Mouse (Mus musculus) heart, adult 2 months (tissue): ENCODE results near the gene Myd88.

Experiments used
- CTCF ChIP-seq: fragments of 200-600 bp; IDR thresholded peaks from 2 replicates; pipeline ENCODE4 v1.8.1; 2022; ENCODE audit warnings: antibody characterized with exemption, mild to moderate bottlenecking, moderate library complexity
- POLR2A ChIP-seq: fragments of 200-500 bp; IDR thresholded peaks from 2 replicates; pipeline ENCODE4 v1.6.1; 2011; ENCODE audit warnings: mild to moderate bottlenecking, low read depth, low read length, control low read depth; ENCODE audit not compliant: insufficient read depth

DNA sequence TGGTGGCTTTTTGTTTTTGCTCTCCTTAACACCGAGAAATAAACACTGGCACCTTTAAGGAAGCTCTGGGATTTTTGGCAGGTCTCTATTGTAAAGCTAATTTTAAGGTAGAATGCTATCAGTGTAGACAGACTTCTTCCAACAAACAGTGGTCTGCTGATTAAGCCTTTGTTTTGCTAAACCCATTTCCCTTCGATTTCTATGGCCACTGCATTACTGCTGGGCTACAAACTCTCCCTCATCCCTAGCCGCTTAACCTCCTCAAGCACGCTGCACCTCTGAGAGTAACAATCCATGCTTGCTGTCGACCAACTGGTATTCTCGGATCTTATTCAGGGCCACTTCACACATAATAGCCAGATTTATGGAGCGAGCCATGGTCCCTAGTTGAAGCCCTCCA, 20.3 kb downstream of the Myd88 start:
- TF ChIP-seq CTCF: no peak
- TF ChIP-seq POLR2A: no peak
